Mouse (Mus musculus) brain, embryonic 14.5 days (tissue): ENCODE data around the gene Aire.

Experiments used
- CTCF ChIP-seq: fragments of 200-500 bp; IDR thresholded peaks from 2 replicates; pipeline ENCODE4 v1.5.1; 2012; ENCODE audit warnings: inconsistent platforms, mild to moderate bottlenecking, moderate library complexity, borderline replicate concordance; ENCODE audit not compliant: insufficient read depth, insufficient read length; ENCODE audit errors: extremely low read depth
- POLR2A ChIP-seq: fragments of 200-500 bp; IDR thresholded peaks from 2 replicates; pipeline ENCODE4 v1.6.1; 2012; ENCODE audit warnings: mild to moderate bottlenecking, inconsistent platforms, borderline replicate concordance; ENCODE audit not compliant: poor library complexity, insufficient read depth, insufficient read length, severe bottlenecking; ENCODE audit errors: extremely low read depth

- TF ChIP-seq CTCF: no peak
- TF ChIP-seq POLR2A: no peak
Measured at GRCm38 (mm10) chr10:78042096-78042495, 1.3 kb downstream of the Aire start.
